Mouse (Mus musculus): ENCODE data around the gene Olfr1490.
"Not testable (repeated sequence)": the region's sequence is repeated elsewhere in the genome, so short reads cannot be mapped to it uniquely, and the experiment has no call there.

Olfr1490 gene

GRCm38 (mm10) chr19:13650791-13651190, at the start of gene Olfr1490:
TSS of gene Olfr1490 (plus strand) at chr19:13651091.
- no peak for ATAC-seq (ENCODE audit: low TSS enrichment)

GRCm38 (mm10) chr19:13617075-13617474, 33.8 kb upstream of the Olfr1490 start, which contains the start of gene Olfr1487:
TSS of gene Olfr1487 (plus strand) at chr19:13617375.
- ATAC-seq (ENCODE audit: low TSS enrichment) = not testable (repeated sequence)

GRCm38 (mm10) chr19:13631321-13631720, 19.6 kb upstream of the Olfr1490 start, which contains the start of gene Olfr1489:
TSS of gene Olfr1489 (plus strand) at chr19:13631621.
- ATAC-seq (ENCODE audit: low TSS enrichment) = no peak

- no peak for ATAC-seq (ENCODE audit: low TSS enrichment)
Observed at GRCm38 (mm10) chr19:13696968-13697367, 46.1 kb downstream of the Olfr1490 start, which contains the start of gene Olfr1491. TSS of gene Olfr1491 (plus strand) at chr19:13697268.
